Mouse (Mus musculus): ENCODE measurements around the gene Mta1.

- no peak for TF ChIP-seq EP300 (optimal IDR thresholded peaks at IDR 0.05)
- no peak for TF ChIP-seq CTCF (IDR thresholded peaks at IDR 0.05; ENCODE audit: low read depth)
Measured at GRCm38 (mm10) chr12:113149341-113149740, 51.3 kb downstream of the Mta1 start.

All from stomach, postnatal 0 days (tissue).